Mouse (Mus musculus): ENCODE results near the gene Eif3f.

Eif3f gene

DNA sequence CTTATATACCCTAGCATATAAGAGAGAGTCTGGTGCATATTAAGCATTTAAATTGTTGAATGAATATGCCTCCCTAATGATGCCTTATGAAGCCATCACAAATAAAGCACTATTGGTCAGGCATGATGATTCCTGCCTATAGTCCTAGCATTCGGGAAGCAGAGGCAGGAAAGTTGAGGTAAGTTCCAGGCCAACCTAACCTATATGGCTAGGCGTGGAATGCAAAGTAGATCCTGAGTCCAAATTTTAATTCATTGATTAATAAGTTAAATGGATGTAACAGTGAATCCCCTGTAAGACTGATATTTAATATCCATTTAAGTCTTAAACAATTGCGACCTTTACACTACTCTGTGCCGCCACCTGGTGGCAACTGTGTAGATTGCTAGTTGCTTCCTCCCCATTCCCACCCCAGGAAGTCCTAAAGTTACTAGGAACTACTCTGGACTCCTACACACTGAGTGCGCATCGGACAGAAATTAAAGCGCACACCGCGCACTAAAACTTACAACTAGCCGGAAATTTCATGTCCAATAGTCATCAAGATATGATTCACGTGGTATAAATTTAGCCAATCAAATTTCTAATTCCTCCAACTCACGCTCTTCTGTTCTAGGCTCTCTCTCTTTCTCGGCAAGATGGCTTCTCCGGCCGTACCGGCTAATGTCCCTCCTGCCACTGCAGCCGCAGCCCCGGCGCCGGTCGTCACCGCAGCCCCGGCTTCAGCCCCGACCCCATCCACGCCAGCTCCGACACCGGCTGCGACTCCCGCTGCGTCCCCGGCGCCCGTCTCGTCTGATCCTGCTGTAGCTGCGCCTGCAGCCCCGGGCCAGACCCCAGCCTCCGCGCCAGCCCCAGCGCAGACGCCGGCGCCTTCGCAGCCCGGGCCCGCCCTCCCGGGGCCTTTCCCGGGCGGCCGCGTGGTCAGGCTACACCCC, at the start of gene Eif3f:
TSS of gene Eif3f (plus strand) at position 624 of the 938 bp plus-strand sequence.
- DNase-seq, result peak; percentile 94 to 96

DNA sequence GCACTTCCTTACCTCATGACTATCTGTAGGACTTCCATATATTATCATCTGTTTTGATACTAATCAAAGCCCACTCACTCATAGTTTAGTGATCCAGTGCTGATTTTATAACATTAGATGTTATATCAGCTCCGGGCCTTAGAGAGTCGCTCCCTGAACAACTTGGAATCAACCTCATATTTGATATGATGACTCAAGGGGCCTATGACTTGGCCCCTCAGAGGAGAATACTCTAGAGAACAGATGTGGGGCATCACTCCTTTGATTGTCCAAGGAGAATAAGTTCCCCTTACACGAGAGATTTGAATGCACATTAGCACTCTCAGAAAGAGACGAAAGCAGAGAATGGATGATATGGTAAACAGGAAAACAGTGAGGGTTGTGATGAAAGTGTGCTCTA, 49.3 kb upstream of the Eif3f start, which contains the start of gene Olfr518:
TSS of gene Olfr518 (minus strand) at position 101 of the 400 bp plus-strand sequence.
- no peak for DNase-seq

DNA sequence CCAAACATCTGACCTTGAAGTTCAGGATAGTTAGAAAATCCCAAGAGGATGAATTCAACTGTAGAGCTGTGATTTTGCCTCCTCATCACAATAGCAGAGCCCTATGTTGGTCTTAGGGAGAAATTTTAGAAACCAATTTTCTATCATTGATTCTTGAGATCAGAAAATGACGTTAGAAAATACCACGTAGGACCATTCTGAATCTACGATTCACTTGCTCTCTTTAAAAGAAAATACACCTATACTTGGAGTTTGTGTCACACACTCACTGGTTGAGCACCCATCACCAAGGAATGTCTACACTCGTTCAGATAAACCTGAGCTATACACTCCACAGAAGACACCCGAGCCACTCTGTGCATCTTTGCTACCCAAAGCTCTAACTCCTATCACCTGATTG, 39.9 kb upstream of the Eif3f start, which contains the start of gene Olfr519:
TSS of gene Olfr519 (minus strand) at position 101 of the 400 bp plus-strand sequence.
- no peak for DNase-seq

DNA sequence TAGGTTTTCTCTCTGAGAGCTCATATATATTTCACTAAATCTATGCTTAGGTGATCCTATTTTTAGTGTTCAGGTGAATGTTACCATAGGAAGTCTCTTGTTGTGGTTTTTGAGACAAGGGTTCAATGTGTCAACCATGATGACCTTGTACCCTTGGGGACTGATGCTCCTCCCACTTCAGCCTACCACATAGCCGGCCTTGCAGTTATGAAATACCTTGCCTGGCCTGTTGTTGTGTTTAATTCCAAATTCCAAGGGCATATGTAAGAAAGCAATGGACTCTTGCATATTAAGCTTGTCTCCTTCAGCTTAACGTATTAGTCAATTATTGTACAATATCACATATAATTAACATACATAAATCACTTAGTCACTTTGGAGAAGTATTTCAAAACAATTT, 30.2 kb upstream of the Eif3f start:
- no peak for DNase-seq

DNA sequence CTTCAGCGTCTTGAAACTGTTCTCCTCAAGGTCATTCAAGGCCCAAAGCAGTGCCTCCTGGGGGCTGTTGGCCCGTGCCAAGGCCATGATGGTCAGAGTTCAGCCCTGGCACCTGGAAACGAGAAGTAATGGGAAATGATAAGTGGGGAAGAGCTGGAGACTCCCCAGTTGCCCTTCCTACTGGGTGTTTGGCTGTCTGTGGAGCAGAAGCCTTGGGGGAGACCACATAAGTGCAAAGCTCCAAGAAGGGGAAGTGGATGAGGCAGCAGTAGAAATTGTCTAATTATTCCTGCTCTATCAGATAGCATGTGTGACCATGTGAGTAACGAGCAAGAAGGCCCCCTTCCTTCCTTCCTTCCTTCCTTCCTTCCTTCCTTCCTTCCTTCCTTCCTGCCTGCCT, 7.2 kb upstream of the Eif3f start:
- no peak for DNase-seq

DNA sequence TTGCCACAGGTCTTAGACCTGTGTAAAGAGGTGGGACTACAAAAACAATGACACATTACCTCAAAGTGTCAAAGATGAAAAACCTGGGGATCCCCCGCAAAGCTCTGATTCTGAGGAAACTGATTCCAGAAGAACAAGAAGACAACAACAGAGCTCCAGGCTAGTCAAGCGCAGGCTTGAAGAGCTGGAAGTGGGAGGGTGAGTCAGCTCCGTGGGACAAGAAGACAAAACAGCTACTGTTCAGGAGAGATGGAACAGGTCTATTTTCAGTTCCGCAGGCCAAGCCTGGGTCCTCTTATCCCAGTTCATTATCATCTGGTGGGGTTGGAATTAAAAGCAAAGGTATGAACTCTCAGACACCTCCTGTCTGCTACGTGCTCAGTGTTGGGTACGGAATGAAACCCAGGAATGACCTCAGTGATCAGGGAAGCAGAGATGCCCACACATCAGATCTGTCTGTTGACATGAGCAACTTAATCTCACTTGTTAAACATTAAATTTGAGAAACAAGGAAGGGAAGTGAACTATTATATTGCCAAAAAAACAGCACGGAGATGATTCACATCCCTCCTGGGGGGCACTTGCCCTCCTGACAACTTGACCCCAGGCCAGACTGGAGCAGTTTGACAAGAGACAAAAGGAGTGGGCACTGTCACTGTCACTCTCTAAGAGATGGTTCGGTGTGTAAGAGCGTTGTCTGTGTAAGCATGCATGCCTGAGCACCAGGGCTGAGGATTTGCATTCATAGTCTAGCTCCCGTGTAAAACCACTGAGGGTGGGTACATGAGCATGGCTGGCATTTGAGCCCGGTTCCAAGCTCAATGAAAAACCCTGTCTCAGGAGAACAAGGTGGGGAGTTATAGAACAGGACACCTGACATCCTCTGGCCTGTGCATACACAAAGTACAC, 5.7 kb upstream of the Eif3f start:
- DNase-seq, result no peak

DNA sequence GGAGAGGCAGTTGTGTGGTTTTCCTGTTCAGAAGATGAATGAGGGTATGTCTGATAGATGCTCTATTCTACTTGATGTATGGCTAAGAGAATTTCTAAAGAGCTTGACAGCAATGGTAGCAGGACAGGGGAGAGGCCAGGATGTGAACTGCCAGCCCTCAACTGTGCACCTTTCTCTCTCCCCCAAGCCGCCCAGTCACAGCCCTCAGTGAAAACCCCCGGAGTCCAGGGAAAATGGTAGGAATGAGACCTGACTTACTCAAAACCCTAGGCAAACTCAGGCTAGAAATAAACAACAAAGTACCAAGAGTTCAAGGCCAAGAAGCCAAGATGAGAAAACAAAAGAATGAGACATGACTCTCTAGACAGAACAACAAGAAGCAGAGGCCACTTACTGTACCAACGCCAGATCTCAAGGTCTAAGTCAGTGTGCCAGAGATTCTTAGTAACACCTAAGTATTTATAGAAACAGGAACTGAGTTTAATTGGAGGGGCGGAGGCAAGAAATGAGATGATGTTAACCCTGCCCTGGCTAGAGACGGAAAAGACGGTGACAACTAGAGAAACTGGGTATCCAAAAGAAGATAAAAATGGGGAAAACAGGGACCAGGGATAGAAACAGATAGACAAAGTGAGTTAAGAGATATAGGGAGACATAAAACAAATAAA, 4.4 kb upstream of the Eif3f start, which contains the start of gene Nlrp10:
TSS of gene Nlrp10 (minus strand) at position 453 of the 668 bp plus-strand sequence.
- DNase-seq, result no peak

DNA sequence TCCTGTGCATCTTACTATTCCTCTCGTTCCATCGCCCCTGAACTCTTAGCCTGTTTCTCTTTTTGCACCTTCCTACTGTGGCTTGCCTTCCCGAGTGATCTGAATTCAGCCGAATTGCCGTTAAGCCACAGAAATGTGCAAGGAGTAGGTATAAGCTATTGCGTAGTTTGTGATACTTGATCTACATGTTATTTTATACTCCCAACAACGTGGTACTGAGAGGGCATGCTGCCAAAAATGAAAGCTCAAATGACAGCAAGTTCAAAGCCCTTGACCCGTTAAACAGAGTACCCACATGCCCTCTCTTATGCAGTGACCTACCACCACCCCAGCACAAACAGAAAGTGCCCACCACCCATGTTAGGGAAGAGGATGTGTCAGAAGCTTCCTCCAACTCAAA, 619 bp downstream of the Eif3f start:
- DNase-seq, result peak; percentile 13 to 25

DNA sequence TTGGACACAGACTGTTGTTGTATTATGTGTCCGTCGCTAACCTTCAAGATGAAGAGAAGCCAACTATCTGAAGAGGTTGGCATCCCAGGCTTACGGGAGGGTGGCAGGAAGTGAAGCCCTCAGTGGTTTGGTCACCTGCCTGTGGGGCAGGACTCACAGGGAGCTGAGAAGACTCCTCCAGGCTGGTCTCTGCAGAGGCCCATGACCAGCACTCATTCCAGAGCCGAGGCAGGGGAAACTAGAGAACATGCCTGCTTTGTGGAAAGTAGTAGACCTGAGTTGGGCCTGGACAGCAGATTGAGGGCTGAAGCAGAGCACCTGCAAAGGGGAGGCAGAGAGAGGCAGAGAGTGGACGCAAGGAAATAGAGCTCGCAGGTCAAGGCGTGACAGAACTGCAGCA, 1.2 kb downstream of the Eif3f start:
- no peak for DNase-seq

DNA sequence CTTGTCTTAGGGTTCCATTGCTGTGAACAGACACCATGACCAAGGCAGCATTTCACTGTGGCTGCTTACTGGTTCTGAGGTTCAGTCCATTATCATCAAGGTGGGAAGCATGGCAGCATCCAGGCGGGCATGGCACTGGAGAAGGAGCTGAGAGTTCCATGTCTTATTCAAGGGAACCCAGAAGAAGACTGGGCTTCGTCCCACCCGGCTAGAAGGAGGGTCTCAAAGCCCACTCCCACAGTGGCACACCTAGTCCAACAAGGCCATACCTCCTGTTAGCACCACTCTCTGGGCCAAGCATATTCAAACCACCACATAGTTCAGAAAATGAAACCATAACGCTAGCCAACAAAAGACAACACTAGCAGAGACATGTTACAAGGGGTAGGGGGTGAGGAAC, 2.4 kb downstream of the Eif3f start:
- no peak for DNase-seq

DNA sequence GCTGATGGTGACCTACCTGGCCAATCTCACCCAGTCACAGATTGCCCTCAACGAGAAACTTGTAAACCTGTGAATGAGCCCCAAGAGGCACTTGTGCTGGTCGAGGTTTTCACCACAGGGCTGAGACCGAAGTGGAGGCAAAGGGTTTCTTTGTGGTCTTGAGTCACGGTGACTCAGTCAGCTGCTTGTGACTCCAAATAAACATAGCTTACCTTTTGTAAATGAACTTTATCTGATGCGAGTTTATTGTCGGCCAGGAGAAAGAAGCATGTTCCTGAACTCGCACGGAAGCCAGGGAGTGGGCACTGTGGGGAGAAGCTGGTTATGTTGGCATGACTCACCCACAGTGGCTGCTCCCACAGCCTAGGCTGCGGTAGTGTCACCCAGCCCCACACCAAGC, 7.2 kb downstream of the Eif3f start:
- DNase-seq, result no peak

DNA sequence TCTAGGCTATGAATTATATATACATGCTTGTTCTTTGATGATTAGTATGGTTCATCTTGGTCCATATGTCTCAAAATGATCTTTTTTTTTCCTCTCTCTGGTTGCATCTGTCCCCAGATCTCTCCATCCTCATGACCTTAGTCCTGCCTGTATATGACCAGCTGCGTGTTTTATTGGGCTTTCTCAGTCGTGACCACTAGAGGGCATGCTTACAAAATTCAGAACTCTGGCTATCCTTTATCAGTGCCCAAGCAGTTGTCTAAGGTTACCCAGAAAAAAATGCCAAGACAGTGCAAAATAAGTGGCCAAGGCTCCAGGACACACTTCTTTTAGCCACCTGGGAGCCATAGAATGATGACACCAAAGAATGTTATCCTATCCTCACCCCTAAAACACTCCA, 9.8 kb downstream of the Eif3f start:
- peak; percentile 46 to 57 for DNase-seq

DNA sequence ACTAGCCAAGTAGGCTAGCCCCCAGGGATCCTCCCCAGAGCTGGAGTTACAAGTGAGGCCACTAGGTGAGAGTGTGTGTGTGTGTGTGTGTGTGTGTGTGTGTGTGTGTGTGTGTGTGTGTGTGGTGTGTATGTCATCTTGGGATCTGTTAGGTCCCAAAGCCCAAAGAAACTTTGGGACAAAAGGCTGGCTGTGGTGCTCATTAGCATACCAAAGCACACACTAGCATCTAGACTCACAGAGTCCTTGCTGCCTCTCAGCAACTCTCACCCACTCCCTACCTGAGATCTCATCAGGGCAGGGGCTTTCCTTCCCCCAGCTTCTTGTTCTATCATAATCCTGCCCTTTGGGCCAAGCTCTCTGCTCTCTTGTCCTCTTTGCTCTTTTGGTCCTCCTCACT, 14.4 kb downstream of the Eif3f start:
- DNase-seq, result no peak

DNA sequence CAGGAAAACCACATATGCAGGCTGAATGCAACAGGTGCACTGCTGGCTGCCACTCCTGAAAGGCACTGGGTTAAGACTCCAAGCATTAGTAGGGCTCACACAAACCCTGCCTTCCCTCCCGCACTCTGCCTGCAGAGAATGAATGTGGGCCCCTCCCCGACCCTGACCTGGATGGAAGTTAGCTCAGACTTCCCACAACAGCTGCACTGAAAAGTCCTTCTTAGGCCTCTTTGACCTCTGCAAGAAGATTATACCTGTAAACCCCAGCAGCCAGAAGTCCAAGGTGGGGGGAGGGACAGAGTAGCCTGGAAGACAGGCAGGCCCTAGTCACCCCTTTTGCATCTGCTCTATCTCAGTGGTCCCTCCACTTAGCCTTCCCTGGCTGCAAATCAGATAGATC, 15.1 kb downstream of the Eif3f start:
- DNase-seq, result no peak

DNA sequence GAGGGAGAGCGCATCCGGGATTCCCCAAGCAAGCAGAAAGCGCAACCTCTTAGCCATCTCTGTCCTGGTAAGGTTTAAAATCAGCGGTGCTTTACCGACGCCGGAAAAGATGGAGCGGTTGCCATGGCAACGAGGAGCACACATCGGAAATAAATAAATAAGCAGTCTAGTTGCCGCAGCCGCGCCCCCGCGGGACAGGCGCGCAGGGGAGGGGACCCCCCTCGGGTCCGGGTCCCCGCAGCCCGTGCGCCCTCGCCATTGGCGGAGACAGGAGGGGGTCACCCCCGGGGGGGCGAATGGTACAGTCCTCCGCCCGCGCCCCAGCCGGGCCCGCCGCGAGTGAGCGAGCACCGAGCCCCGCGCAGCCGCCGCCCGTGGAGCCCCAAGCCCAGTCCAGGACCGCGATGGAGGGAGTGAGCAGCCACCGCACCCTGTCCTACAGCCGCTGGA, 16.1 kb downstream of the Eif3f start, which contains the start of gene Tub:
TSS of gene Tub (plus strand) at position 27 of the 450 bp plus-strand sequence.
- DNase-seq, result peak; percentile 21 to 57

DNA sequence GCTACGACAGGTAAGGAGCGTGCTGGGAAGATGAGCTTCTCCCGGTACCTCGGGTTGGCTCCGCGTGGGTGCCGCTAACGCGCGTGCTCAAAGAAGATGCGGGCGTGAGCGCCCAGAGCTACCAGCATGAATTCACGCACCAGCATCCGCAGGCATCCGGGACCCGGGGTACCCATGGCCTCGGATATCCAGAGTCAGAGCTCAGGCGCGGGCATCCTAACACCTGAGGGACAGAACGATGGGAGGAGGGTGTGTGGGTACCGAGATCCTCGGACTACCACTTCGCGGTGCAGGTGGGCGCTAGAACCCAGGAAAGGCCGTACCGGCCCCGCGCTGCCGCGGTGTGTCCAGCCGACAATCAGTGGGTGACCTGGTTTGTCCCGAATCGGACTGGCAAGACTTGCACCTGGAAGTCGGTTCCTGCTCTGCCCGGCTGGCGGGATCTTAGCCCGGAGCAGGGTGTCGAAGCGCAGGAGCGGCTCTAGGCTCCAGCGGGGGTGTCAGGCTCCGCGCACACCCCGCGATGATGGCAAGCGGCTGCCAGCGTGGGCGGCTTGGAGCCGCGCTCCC, 16.6 kb downstream of the Eif3f start:
- DNase-seq, result no peak

DNA sequence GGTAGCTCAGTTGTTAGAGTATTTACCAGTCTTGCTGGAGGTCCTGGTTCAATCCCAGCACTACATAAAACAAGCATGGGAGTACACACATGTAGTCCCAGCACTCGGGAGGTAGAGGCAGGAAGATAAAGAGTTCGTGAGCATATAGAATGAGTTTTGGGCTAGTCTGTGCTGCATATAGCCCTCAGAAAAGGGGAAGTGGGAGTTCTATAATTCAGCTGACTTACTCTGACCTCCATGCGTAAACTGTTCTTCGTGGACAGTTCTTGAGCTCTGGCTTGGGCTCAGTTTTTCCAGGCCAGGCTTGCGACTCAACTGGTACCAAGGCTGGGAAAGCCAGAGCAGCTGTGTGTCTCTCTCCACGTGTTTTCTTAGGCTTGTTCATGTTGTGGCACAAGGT, 18.6 kb downstream of the Eif3f start:
- no peak for DNase-seq

DNA sequence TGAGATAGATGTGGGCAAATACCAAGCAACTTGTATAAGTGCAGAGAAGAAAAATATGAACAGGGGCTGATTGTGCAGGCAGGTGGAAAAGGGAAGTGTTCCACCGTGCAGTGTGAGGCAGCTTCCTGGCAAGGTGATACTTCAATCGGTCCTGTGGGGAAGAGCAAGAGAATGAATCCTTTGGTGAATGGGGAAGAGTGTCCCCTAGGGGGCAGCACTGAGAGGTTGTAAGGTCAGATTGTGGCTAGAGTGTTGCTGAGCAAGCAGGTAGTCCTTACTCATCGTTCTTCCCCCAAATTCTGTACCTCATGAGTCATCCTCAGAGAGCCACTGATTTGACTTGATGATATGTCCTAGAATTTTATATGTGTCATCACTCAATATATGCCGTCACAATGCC, 20.0 kb downstream of the Eif3f start:
- DNase-seq, result peak in 1 of 2 experiments; percentile 53

DNA sequence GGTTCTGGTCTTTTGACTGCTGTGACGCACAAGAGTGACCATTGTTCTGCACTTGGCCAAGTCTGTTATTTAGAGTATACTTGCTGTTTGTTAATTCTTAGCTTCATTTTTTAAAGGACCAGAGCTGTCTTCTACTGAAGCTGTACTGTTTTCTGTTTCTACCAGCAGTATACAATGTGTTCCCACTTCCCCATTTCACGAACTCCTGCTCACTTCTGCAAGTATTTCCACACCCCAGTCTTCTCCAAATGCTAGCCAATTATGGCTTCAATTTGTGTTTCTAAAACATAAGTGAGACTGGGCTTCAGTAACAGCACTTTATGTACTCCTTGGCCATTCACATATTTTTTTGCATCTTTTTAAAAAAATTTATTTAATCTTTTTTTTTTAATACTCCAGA, 23.5 kb downstream of the Eif3f start:
- DNase-seq, result no peak

DNA sequence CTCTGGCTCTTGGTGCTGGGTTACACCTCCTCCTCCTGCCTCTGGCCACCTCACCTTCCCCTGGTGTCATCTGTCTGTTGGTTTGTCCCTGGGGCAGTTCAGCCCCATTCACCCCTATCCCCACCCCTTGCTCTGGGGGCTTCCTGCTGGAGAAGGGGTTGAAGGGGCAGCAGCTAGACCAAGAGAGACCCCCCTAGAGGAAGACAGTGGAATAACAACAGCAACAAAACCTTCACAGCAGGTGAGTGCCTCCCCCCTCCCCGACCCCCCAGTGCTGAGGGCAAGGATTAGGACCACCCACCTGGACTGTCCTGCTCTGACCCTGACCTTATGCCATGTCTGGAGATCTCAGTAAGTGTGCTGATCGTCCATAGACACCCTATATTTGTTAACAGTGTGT, 31.8 kb downstream of the Eif3f start:
- DNase-seq, result no peak

DNA sequence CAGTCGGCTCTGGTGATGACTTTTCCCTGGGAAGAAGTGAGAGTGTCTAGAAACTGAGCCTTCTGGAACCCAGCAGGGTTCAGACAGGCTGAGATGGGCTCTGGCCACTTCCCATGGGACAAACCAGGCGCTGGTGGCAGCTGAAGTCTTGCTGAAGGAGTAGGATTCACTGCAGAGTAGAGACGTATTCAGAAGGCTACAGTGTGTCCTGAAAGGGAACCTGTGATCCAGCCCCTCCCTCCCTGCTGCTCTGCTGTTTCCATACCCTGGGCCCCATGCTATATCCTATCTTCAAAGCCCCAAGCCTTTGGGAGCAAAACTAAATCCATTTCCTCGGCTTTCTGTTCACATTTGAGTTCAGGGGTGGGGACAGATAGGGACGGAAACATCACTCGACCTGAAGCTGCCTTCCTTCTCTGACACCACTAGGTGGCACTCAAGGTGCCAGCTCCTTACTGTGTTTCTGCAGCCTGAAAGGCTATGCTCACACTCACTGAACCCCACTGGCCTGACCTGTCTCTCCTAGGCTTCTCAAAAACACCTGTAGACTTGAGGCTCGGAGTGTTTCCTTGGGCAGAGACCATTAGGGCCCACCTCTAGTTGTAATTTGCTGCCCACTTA, 32.6 kb downstream of the Eif3f start:
- peak; percentile 40 to 58 for DNase-seq

DNA sequence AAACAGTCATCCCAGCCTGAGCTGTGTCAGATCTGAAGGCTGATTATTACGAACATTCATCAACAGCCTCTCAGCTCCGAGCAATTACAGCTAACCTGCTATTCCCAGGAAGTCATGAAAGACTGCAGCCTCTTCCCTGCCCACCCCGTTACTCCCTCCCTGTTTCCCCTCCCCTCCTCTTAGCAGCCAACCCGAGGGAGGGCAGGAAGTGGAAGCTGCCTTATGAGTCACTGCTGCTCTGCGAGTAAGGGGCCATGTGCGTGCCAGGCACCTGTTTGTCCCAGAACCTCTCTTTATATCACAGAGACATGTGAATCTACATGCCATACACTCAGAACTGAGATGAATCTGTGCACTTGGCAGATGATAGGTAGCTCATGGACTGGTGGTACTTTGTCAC, 34.0 kb downstream of the Eif3f start:
- no peak for DNase-seq
